Mouse (Mus musculus) thymus, postnatal 14 days (tissue): ENCODE data around the gene Lnx2.

Source experiments
- DNase-seq: peaks from one replicate; pipeline ENCODE4 v3.0.0; 2021

Gene Lnx2

DNA sequence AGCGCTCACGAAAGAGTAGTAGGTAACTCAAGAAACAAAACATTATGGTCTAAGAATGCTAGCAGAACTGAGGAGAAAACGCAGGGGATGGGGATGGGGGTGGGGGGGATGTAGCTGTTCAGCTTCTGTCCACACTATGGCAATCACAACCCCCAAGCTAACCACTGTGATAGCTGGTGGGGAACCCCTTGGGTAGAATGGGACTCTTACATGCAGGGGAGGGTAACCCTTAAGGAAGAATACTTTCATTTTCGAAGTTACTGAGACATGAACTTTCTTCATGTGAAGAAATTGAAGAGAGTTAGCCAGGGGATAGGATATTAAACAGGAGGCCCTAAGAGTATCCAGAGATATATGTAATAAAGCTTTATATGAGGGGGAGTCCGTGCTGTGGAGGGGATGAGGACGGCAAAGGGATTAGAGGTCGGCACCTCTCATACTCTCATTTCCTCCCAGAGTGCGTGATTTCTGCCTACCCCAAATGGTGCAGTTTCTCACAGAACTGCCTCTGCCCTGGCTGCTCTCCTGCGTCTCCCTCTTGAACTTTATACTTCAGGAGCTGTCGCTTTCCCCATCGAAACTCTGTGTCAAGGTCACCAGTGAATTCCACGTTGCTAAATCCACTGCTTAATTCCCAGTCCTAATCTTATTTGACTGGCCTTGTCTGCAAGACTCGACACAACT lies 25.4 kb downstream of the Lnx2 start:
- DNase-seq: no peak

DNA sequence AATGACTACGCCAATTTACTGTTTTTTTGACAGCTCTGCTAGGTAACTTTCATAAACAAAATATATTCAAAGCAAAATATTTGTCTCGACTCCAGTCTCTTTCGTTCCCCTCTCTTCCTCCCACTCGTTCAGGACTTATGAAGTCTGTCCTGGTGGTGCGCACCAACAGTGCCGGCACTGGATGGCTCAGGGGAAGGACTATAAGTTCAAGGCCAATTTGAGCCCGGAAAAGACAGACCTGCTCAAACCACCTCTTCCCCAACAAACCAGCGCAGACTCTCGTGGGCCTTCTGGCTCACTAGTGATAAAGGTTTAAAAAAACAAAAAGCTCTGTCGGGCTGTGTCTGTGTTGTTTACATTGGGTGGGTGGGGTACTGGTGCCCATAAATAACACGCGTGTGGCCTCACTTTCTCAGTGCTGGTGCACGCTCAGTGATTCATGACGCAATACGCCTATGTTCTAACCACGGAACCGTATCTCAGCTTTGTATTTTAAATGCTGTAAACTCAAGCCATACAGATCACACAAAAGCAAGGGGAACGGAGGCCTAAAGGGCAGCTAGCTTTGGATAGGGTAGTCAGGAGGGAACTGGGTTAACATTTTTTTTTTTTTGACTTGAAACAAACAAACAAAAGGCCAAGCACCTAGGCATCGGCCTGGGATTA lies 26.7 kb downstream of the Lnx2 start:
- DNase-seq: no peak

DNA sequence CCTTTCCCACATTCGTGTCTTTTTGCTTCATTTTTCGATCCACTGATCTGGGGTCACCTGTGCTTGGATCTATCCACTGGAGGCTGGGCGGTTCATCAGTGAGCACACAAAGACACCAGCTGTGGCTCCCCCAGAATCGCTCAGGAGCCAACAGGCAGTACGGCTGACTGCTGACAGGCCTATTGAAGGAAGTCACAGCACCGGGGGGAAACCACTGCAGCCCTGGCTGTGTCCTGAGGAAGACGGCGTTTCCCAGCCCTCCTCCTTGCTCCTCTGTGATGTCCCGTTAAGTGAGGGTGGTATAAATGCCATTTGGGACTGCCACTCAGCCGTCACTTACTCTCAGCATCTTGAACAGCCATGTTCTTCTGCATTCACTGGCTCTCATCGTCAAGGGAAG lies 30.5 kb downstream of the Lnx2 start:
- DNase-seq: no peak

DNA sequence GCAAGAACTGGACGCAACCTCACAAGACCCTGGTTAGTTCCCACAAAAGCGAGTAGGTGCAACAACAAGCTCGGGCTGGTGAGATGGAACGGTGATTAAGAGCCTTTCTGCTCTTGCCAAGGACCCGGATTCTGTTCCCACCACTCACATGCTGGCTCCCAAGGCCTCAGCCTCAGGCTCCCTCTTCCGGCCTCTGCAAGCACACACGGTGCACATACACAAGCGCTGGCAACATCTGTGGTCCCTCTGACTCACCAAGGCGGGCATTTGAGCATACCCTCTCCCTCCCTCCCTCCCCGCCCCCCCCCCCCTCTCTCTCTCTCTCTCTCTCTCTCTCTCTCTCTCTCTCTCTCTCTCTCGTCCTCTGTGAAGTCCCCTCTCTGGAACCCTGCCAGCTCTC lies 31.1 kb downstream of the Lnx2 start:
- no peak for DNase-seq

DNA sequence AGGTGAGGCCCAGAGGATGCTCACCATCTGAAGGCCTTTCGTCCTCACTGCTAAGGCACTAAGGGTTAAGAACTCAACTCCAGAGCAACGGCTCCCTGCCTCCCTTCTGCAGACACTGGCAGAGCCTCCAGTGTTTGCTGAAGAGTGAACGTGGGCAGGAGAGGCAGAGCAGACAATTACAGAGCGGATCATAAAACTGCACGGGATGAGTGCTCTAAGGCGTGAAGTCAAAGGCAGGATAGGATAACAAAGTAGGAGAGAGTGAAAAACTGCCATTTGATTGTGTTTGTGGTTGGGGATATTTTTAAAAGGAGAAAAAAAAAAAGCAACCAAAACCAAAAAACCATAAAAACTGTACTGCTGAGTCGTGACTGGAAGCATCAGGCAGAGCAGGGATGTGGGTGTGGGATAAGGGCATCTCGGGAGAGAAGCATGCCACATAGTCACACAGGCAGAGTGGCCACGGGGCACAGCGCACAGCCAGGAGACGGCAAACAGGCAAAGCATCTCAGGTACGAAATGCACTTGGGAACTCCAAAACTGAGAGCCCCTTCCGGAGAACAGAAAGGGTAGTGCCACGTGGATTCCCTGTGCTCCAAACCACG lies 33.0 kb downstream of the Lnx2 start:
- DNase-seq: no peak

DNA sequence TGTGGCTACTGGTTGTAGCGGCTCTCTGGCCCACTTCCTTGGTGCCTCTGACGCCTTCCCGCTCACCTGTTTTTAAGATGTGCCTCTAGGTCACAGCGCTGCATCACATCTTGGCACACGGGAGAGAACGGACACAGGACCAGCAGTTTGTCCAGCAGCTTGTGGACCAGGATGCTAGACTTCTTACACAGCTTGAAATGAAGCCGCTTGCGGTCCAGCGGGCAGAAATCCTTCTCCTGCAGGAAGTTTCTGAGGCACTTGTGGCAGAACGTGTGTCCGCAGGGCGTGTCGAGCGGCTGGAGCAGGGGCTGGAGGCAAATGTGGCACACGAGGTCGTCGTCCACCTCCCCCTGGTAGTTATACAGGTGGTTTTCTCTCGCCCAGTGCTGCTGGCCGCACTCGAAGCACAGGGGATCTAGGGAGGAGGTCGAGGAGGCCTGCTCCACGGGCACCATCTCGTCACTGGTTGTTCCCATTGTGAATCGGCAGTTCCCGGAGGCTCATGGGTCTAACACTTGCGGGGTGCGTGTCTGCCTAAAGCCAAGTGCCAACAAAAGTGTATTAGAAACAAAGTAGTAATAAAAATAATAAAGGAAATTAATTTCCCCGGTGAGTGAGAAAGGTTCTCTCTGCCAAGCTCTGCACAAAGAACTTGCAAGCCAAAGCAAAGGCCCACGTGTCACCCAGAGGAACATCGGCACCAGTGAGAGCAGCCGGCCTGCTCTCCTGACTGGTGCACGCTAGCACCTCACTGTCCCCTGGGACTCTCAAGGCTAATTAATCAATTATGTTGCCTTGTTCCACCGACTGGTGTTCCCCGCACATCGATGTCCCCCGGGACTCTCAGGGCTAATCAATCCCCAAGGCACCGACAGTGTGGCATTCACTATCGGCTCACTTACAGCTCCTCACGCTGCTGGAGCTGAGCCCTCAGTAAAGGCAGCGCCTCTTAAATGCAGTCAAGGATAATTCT lies 34.1 kb downstream of the Lnx2 start:
- no peak for DNase-seq

DNA sequence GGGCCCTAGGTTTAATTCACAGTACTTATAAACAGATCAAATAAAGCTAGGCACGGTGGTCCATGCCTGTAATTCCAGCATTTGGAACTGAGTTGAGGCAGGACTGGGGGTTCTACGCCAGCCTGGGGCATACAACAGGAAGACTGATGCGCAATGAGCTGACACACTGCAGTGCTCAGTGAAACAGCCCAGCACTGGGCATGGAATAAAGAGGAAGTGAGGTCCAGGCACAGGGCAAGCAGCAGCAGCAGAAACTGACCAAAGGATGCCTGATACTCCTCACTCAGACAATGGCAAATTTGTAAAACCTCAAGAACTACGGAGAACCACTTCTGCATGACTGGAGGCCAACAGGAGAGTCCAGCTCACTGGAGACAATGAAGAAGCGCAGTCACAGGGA lies 37.0 kb downstream of the Lnx2 start:
- no peak for DNase-seq

DNA sequence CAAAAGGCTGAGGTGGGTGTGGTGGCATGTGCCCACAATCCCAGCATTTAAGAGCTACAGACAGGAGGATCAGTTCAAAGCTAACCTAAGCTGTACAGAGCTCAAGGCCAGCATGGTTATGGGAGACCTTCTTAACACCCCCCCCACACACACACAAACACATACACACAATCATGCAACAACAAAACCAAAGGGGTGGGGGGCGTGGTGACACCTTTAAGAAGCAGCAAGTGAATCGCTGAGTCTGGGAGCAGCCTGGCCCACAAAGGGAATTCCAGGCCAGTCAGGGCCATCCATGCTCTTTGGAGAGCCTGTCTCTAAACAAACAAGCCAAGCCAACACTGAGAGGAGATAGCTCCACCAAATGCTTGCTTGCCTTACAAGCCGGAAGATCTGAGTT lies 38.8 kb downstream of the Lnx2 start:
- DNase-seq: no peak

DNA sequence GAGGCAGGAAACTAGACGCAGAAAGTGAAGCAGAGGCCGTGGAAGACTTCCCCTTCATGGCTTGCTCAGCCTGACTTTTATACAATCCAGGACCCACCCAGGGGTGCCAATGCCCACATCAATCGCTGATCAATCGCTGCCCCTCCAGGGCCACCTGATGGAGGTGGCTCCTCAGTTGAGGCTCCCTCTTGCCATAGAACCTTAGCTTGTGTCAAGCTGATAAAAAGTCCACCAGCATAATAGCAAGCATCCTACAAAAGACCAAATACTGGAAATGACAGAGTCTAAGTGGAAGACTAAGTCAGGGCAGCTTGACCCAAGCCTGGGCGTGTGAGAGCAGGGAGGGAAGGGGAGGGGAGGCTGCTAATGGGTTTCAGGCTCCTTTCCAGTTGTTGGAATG lies 39.7 kb downstream of the Lnx2 start:
- DNase-seq: no peak

DNA sequence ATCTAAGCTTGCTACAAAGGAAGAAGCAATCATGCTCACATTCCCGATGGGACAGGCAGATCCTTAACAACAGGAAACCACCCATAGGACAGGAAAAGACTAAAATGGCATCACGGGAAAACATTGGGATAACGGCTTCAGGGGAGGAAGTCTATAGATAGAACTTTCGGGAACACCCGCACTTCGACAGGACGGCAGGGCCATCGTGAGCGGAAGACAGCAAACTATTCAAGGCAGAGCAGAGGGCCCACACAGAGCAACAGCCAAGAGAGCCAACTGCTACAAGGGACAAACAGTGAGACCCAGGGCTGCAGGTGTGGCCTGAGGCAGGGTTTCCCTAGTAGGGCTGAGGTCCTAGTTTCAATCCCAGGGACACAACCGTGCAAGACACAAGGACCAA lies 40.4 kb downstream of the Lnx2 start:
- DNase-seq: no peak

DNA sequence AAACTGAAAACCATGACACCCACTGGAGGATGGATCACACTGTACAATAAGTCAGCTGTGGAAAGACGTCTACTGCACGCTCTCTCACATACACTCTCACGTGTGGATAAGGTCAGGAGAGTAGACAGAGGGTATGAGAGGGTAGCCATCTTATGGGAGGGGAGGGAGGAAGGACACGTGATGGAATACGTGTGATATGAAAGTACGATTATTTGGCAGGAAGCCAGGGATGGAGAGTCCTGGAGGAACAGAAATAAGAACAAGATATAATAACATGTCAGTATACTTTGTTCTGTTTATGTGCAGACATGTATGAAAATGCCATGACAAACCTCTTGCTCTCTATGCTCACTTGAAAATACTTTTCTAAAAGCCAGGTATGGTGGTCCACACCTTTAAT lies 41.1 kb downstream of the Lnx2 start:
- DNase-seq: no peak

DNA sequence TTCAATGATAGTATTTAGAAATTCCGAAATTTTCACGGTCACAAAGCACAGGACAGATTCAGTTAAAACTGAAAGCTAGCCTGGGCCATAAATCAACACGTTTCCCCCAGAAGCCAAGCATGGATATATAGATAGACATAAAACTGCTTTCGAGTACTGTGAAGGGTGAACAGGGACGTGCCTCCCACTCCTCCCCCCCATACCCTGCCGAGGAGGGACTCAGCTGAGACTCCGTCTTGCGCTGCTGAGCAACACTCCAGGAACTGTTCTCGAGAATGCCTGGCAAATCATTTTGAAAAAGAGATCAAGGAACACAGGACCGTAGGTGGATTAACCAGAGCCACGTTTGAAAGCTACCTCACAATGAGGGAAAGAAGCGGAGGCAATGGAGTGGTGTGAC lies 42.1 kb downstream of the Lnx2 start:
- no peak for DNase-seq

DNA sequence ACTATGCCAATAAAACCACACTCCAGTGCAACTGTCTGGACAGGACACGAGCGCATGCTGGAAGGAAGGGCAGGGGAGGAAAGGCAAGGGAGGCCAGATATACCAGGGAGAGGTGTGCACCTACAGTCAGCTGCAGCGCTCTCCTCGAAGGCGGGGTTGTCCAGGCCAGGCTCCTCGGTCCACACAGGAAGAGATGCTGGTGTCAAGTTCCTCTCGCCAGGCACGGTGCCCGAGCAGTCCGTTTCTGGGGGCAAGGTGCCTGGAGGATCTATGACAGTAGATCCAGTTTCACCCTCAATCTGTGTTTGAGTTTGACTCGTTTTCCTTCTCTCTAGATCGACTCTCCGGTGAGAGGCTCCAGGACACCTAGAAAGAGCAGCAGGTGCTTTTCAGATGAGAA lies 43.2 kb downstream of the Lnx2 start:
- no peak for DNase-seq

DNA sequence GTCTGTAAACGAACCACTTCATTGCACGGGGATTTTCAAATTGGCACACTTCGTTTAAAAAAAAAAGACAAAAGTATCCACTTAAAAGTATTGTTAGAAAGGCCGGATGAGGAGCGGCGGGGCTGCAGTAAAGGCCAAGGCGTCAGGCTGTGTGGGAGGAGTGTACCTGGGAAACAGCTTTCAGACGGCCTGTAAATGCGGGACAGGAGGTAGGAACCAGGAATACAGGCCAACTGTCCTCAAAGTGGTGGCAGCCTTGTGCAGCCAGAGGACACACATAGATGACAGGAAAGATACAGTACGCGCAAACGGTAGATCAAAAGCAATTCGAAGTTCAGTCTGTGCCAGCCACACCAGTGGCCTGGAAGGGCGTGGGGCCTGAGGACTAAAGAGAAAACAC lies 45.1 kb downstream of the Lnx2 start:
- no peak for DNase-seq

DNA sequence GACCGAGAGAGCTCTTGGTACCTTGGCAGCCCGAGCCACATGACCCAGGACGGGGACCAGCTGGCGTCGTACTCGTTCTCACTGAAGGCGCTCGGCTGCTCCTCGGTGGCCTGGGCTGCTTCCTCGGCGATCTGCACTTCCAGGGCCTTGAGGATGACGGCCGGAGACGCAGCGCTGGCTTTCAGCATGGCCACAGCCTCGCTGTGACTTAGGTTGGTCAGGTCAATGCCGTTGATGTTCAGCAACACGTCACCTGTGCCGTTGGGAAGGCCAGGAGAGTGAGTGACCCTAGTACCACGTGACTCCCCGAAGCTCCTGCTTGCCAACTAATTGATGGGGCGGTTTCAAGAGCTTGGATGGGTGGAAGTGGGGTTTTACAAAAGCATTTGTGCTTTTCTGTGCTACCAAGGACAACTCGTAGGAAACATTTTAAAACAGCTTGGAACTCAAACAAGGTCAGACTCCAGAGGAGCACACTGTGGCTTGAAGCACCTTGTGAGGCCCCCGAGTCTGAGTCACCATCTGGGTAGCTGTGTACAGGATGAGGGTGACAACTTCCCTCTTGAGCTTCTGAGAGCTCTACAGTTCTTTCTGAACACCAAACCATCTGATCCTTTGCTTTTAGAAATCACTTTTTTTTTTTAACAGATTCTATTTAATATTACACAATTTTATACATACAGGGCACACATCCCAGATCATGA lies 51.9 kb downstream of the Lnx2 start:
- no peak for DNase-seq

DNA sequence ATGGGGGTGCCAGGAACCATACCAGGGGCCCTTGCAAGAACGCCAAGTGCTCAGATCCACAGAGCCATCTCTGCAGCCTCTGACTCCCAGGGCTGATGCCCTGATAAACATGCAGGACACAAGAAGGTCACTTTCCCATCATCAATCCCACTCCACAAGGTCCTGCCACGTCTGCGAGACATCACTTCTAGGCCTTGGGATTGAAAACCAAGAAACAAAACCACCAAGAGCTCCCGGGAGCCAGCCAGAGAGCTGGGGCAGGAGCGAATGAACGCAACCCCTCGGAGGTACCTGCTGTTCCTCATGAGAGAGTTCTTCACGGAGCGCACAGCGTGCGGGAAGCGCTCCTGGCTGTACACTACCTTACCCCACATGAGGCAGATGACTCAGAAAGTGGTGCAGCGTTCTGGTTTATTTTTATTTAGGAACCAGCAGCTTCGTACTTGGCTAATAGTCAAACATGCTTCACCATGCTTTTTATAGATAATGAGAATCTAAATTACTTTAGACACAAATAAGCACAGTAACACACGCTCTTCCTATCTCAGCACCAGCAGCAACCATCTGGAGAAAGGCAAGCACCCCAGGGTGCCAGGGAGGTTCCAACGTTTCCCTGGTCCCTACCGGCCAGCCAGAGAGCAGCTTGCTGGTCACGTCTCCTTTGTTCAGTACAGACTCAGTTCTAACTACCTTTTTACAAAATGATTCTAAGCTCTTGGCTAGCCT lies 53.0 kb downstream of the Lnx2 start:
- no peak for DNase-seq

DNA sequence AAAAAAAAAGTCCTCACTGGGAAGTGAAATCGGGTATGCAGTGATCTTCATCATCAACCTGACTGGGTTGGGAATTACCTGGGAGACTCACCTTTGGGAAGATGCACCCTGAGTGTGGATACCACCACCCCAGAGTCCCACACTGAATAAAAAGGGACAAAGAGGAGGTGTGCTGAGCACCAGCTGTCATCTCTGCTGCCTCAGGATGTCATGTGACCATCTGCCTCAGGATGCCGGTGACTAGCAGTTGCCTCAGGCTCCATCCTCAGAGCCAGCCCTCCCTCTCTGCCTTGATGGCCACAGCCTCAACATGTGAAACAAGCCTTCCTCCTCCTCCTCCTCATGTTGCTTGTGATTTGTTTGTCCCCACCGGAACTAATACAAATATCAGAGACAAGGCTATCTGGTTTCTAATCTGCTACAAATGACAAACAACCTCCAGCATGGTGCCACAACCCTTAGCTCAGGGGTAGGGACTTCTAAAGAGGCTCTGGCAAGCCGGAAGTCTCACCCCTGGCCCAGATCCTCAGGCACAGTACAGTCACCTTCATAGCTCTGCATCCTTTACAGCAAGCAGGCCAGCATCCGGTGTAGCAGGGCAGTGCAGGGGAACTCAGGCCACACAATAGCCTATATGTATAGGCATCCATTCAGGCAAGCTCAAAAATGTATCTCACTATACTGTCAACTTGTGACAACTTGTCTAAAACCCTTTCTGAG lies 54.7 kb downstream of the Lnx2 start:
- DNase-seq: no peak

DNA sequence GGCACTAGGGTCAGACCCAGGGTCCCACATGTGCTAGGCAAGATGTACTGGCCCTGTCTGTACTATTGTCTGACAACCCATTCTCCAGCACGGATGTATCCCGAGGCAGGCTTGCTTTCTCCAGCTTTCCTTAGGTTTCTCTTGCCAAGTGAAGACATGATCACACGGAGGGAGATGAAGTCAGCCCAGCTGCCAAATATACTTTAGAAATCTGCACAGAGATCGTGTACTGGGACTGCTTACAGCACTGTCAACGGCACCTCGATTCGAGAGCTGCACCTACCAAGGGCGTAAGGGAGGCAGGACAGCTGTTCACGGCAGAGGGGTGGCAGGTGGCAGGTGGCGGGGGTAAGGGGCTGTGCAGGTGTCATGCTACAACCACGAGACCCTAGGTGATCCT lies 55.8 kb downstream of the Lnx2 start:
- no peak for DNase-seq

DNA sequence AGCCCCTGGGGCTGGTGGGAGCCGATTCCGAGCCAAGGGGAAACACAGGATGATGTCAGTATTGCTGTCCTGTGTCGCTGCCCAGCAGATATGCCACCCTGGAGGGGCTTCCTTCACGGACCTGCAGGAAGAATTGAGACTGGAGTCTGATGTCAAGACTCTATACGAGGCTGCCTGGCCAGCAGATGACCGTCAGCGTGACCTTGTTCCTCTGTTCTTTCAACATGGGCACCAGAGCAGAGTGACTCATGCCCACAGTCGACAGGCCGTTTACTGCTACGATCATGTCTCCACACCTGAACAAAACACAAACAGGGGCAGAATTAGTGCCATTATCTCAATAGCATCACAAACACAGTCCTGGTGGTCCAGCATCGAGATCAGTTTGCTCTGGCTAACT lies 57.6 kb downstream of the Lnx2 start:
- no peak for DNase-seq

DNA sequence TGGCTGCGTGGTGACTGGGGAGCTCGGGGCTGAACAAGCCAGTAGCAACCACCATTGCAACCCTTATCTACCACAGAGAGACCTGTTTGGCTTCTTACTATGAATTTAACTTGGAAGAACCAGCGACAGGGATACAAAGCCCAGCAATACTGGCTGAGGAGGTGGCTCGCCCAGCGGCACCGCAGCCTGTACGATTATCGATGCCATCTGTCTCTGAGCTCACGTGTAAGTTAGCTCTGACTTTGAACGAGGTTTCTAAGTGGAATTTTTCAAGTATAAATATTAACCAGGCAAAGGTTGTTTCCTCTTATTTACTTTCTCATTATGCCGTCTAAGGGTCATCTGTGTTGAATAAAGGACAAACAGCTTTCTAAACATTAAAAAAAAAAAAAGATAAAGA lies 58.9 kb downstream of the Lnx2 start:
- no peak for DNase-seq

DNA sequence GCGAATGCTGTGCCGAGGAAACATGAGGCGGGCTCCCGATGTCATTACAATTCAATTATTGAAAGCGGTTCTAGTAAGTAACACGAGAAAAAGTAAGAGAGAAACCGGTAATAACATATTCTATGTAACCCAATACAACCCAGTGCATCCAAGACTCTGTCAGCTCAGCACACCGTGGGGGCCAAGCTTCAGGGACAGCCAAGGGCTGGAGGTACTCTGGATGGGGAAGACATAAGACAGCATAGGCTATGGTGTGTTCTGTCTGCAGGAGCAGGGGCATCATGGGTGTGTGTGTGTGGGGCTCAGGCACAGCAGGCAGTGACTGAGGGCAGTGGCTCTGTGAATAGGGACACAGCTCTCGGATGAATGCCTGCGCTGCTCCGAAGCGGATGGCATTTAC lies 59.8 kb downstream of the Lnx2 start:
- no peak for DNase-seq
